Mouse (Mus musculus) liver, embryonic 16.5 days (tissue): ENCODE measurements at regions not wholly inside any gene's neighbourhood (a gene's known extent, or its start where the extent isn't known, plus 50 kb on each side); places are given as distances from the start of the nearest gene placed in this dataset.

Experiments used
- ATAC-seq: fragments of 200-750 bp; cut with Nextera tagmentation; 2 replicates; pipeline ENCODE4 v1.8.0; 2017; ENCODE audit warnings: low read depth, mild to moderate bottlenecking, moderate number of reproducible peaks, moderate library complexity
- H3K27ac ChIP-seq: fragments of 300-500 bp; sonication (generic); 2 replicates; pipeline ENCODE4 v1.5.1; 2014; ENCODE audit warnings: mild to moderate bottlenecking, low read length
- H3K27me3 ChIP-seq: fragments of 300-500 bp; sonication (generic); 2 replicates; pipeline ENCODE4 v1.6.1; 2014; ENCODE audit warnings: low read depth, low read length, mixed read lengths; ENCODE audit not compliant: control insufficient read depth, insufficient read depth
- H3K36me3 ChIP-seq: fragments of 300-500 bp; sonication (generic); 2 replicates; pipeline ENCODE4 v1.6.1; 2014; ENCODE audit warnings: mild to moderate bottlenecking; ENCODE audit not compliant: control insufficient read depth, insufficient read depth
- H3K4me1 ChIP-seq: fragments of 300-500 bp; sonication (generic); 2 replicates; pipeline ENCODE4 v1.6.1; 2014; ENCODE audit warnings: low read depth, low read length, mixed read lengths; ENCODE audit not compliant: control insufficient read depth
- H3K4me2 ChIP-seq: fragments of 300-500 bp; sonication (generic); 2 replicates; pipeline ENCODE4 v1.6.1; 2014; ENCODE audit warnings: low read depth, low read length, mixed read lengths
- H3K4me3 ChIP-seq: fragments of 300-500 bp; sonication (generic); 2 replicates; pipeline ENCODE4 v1.5.1; 2014; ENCODE audit warnings: low read depth, mild to moderate bottlenecking, low read length
- H3K9ac ChIP-seq: fragments of 300-500 bp; sonication (generic); 2 replicates; pipeline ENCODE4 v1.6.1; 2014; ENCODE audit warnings: low read depth, low read length
- H3K9me3 ChIP-seq: fragments of 300-500 bp; sonication (generic); replicated peaks from 2 replicates; pipeline ENCODE4 v1.6.1; 2016; ENCODE audit warnings: low read length; ENCODE audit not compliant: control insufficient read depth
- WGBS: fragments of 180-500 bp; shearing (Covaris S2); extraction: QIAGEN DNeasy Blood & Tissue Kit; methylation state at CpG from one replicate; pipeline ENCODE4 v1.1.7; 2014; ENCODE audit not compliant: insufficient replicate concordance; 5-methylcytosine and 5-hydroxymethylcytosine counted together

GRCm38 (mm10) chr4:82196024-82196647 lies 509.4 kb downstream of the Nfib start:
- Histone ChIP-seq H3K4me1 (no peaks in the 10 kb centered on the region), H3K27ac (no peak overlapping the region), H3K36me3 (no peaks in the 10 kb centered on the region), H3K9ac (no peak overlapping the region), H3K9me3 (no peaks in the 10 kb centered on the region), H3K4me2 (no peak overlapping the region), H3K4me3 (no peak overlapping the region), H3K27me3 (no peaks in the 10 kb centered on the region)
- WGBS, result 21% methylated on average over 6 of the region's 6 CpGs
- no peak for ATAC-seq

- no peak overlapping the region for H3K27ac ChIP-seq
- no peaks in the 10 kb centered on the region for H3K4me1 ChIP-seq
- no peaks in the 10 kb centered on the region for H3K36me3 ChIP-seq
- no peak overlapping the region for H3K4me3 ChIP-seq
- no peak for ATAC-seq
- no peak overlapping the region for H3K9ac ChIP-seq
- WGBS, result 62% methylated on average over 5 of the region's 5 CpGs
- H3K4me2 ChIP-seq, result no peak overlapping the region
- no peaks in the 10 kb centered on the region for H3K9me3 ChIP-seq
- H3K27me3 ChIP-seq, result no peaks in the 10 kb centered on the region
Measured at GRCm38 (mm10) chr4:82193905-82194304, 511.6 kb downstream of the Nfib start.

- Histone ChIP-seq H3K9ac (no peak overlapping the region), H3K4me3 (no peak overlapping the region), H3K36me3 (no peaks in the 10 kb centered on the region), H3K9me3 (no peaks in the 10 kb centered on the region), H3K4me1 (no peaks in the 10 kb centered on the region), H3K4me2 (no peak overlapping the region), H3K27ac (no peak overlapping the region), H3K27me3 (no peaks in the 10 kb centered on the region)
- 74% methylated on average over 3 of the region's 3 CpGs for whole genome bisulfite sequencing
- no peak for ATAC-seq
Measured at GRCm38 (mm10) chr4:82186892-82187291, 518.7 kb downstream of the Nfib start.

- no peak for ATAC-seq
- no peaks in the 10 kb centered on the region for H3K4me1 ChIP-seq
- H3K27me3 ChIP-seq, result no peaks in the 10 kb centered on the region
- H3K36me3 ChIP-seq, result no peaks in the 10 kb centered on the region
- no peaks in the 10 kb centered on the region for H3K9me3 ChIP-seq
- 43% methylated on average over 1 of the region's 1 CpGs for WGBS
- H3K9ac ChIP-seq, result no peak overlapping the region
- H3K4me3 ChIP-seq, result no peak overlapping the region
- no peak overlapping the region for H3K27ac ChIP-seq
- no peak overlapping the region for H3K4me2 ChIP-seq
Measured at GRCm38 (mm10) chr4:82183974-82184373, 521.6 kb downstream of the Nfib start.

- Histone ChIP-seq H3K4me2 (no peak overlapping the region), H3K4me1 (no peaks in the 10 kb centered on the region), H3K4me3 (no peak overlapping the region), H3K9me3 (no peaks in the 10 kb centered on the region), H3K27ac (no peak overlapping the region), H3K36me3 (no peaks in the 10 kb centered on the region), H3K27me3 (no peaks in the 10 kb centered on the region), H3K9ac (no peak overlapping the region)
- no peak for ATAC-seq
- 67% methylated on average over 5 of the region's 5 CpGs for WGBS
Measured at GRCm38 (mm10) chr4:82178112-82178511, 527.4 kb downstream of the Nfib start.

GRCm38 (mm10) chr4:82176723-82177122 lies 528.8 kb downstream of the Nfib start:
- H3K27me3 ChIP-seq, result no peaks in the 10 kb centered on the region
- H3K27ac ChIP-seq, result no peak overlapping the region
- H3K4me3 ChIP-seq, result no peak overlapping the region
- 69% methylated on average over 8 of the region's 8 CpGs for WGBS
- H3K4me2 ChIP-seq, result no peak overlapping the region
- H3K9me3 ChIP-seq, result no peaks in the 10 kb centered on the region
- H3K4me1 ChIP-seq, result no peaks in the 10 kb centered on the region
- no peak overlapping the region for H3K9ac ChIP-seq
- ATAC-seq, result no peak
- no peaks in the 10 kb centered on the region for H3K36me3 ChIP-seq

- Histone ChIP-seq H3K4me1 (no peaks in the 10 kb centered on the region), H3K9ac (no peak overlapping the region), H3K27ac (no peak overlapping the region), H3K27me3 (no peaks in the 10 kb centered on the region), H3K4me3 (no peak overlapping the region), H3K9me3 (no peaks in the 10 kb centered on the region), H3K4me2 (no peak overlapping the region), H3K36me3 (no peaks in the 10 kb centered on the region)
- ATAC-seq, result no peak
- 57% methylated on average over 17 of the region's 17 CpGs for WGBS
Measured at GRCm38 (mm10) chr4:82173461-82174085, 532.0 kb downstream of the Nfib start.

- WGBS, result 36% methylated on average over 4 of the region's 4 CpGs
Measured at GRCm38 (mm10) chr4:82170930-82171329, 534.6 kb downstream of the Nfib start.

GRCm38 (mm10) chr4:82168032-82168431 lies 537.5 kb downstream of the Nfib start:
- Histone ChIP-seq H3K9me3 (no peaks in the 10 kb centered on the region), H3K27me3 (no peaks in the 10 kb centered on the region), H3K4me3 (no peak overlapping the region), H3K9ac (no peak overlapping the region), H3K4me1 (no peaks in the 10 kb centered on the region), H3K36me3 (no peaks in the 10 kb centered on the region), H3K27ac (no peak overlapping the region), H3K4me2 (no peak overlapping the region)
- WGBS, result 64% methylated on average over 5 of the region's 5 CpGs
- ATAC-seq, result no peak

More at GRCm38 (mm10) chr4:82170930-82171329, 534.6 kb downstream of the Nfib start:
- ATAC-seq, result no peak
- no peaks in the 10 kb centered on the region for H3K27me3 ChIP-seq
- H3K4me3 ChIP-seq, result no peak overlapping the region
- no peaks in the 10 kb centered on the region for H3K4me1 ChIP-seq
- H3K36me3 ChIP-seq, result no peaks in the 10 kb centered on the region
- H3K9me3 ChIP-seq, result no peaks in the 10 kb centered on the region
- no peak overlapping the region for H3K9ac ChIP-seq
- H3K4me2 ChIP-seq, result no peak overlapping the region
- H3K27ac ChIP-seq, result no peak overlapping the region
